Mouse (Mus musculus): ENCODE results near the gene Ang. TPM values are rescaled to one million over a fixed set of nuclear protein-coding genes. Genes with fewer than 3 reads are reported as not detected.
"Not testable (repeated sequence)": the region's sequence is repeated elsewhere in the genome, so short reads cannot be mapped to it uniquely, and the experiment has no call there.

The Ang gene
- polyA plus RNA-seq, 1 experiment from 2014 or later, result 1.7 TPM

DNA sequence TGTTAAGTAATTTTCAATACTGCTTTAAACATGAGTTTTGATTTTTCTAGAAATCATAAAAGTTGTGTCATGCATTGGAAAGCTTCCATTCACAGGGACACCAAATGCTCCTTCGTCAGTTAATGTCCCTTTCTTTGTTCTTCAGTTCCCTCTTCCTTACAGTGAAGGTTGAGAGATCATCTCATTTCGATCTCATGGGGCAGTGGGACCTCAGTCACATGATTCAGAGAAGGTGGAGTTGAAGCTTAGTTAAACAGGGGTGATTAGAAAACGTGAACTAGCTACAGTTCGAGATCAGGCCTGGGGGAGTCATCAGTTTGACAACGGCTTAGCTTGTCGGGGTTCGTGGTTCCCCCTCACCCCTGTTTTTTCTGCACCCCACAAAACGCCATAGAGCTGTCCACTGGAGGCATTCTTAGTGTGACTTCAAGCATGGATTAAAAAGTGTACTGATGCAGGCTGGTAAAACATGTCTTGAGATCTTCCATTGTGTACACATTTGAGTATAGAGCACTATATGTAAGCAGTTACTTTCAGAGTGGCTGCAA, 1.2 kb downstream of the Ang start:
- Histone ChIP-seq H3K9me3 (replicated peaks) (no peaks in the 10 kb centered on the region), H3K36me3 (no peaks in the 10 kb centered on the region), H3K27ac (replicated peaks) (no peak overlapping the region), H3K4me3 (no peak overlapping the region), H3K4me1 (peaks cover 7% of the 10 kb centered on the region; the same call in 1 of the 2 replicates), H3K27me3 (ENCODE audit: low read depth, poor library complexity, severe bottlenecking) (peaks cover 11% of the 10 kb centered on the region)
- WGBS, result 56% methylated on average over 8 of the region's 8 CpGs
- no peak for DNase-seq (ENCODE audit: low spot score)

DNA sequence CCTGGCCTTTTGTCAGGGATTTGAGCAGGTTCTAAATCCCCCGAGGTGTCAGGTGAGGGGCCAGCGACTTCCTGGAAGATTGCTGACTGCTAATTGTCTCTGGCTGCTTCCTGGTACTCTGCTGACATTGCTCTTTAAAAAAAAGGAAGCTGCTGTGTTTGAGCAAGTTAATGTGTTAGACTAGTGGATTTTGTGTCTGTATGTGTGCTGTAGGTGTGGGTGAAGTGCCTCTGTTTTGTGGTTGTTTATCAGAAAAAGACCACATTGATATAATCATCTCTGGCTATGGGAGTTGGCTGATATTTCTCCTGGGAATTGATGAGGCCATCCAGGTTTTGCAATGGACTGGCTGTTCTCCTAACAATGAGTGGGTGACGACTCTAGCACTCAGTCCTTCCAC, 2.5 kb downstream of the Ang start:
- H3K4me1 ChIP-seq, result peaks cover 7% of the 10 kb centered on the region; the same call in 1 of the 2 replicates
- no peaks in the 10 kb centered on the region for H3K9me3 ChIP-seq (replicated peaks)
- H3K27ac ChIP-seq (replicated peaks), result no peak overlapping the region
- no peak for DNase-seq (ENCODE audit: low spot score)
- WGBS, result 36% methylated on average over 3 of the region's 3 CpGs
- H3K4me3 ChIP-seq, result no peak overlapping the region
- peaks cover 11% of the 10 kb centered on the region for H3K27me3 ChIP-seq (ENCODE audit: low read depth, poor library complexity, severe bottlenecking)
- no peaks in the 10 kb centered on the region for H3K36me3 ChIP-seq

DNA sequence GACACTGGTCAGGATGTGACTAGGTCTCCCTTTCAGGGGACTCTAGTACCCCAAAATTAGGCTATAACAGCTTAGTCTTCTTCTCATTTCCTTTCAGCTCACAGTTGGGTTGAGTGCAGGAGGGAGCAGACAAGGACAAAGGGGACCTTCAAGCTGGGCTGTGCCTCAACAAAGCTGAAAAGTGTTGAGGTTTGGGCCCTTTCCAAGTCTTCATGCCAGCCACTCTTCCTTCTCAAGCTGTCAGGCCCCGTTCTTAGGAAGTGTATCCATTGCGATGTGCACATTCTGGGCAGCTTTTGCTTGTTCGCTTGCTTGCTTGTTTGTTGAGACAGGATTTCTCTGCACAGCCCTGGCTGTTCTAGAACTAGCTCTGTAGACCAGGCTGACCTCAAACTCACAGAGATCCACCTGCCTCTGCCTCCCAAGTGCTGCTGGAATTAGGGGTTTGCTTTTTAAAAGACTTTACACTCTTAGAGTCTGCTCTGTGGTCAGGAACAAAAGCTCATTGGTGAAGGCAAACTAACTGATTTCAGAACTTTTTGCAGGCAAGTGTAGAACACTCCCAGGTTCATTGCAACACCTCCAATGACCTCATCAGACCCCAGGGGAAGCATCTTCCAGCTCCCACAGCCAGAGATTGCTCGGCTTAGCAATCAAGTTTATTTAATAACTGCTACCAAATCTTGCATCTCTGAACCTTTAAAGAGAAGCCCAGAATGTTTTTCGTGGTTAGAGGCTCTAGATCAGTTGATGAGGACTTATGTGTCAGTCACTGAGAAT, 3.3 kb downstream of the Ang start:
- Histone ChIP-seq H3K27ac (replicated peaks) (no peak overlapping the region), H3K27me3 (ENCODE audit: low read depth, poor library complexity, severe bottlenecking) (peaks cover 11% of the 10 kb centered on the region), H3K9me3 (replicated peaks) (no peaks in the 10 kb centered on the region), H3K36me3 (no peaks in the 10 kb centered on the region), H3K4me1 (peaks cover 7% of the 10 kb centered on the region; the same call in 1 of the 2 replicates), H3K4me3 (no peak overlapping the region)
- 86% methylated on average over 5 of the region's 5 CpGs for WGBS
- DNase-seq (ENCODE audit: low spot score), result no peak

DNA sequence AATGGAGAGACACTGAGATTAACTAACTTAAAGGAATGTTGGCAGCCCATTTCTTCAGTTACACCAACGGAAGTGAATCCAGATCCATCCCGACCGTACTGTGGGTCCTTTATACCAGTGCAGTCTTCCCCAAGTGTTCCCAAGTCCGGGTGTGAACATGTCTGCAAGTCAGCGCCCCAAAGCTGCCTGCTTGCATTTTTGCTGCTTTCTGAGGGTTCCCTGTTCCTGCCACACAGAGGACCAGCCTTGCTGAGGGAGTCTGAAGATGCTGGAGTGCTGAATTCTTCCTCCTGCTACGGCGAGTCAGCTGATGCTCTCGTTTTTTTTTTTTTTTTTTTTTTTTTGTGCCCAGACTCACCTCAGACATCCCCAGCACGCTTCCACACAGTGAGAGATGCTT, 4.0 kb downstream of the Ang start:
- no peaks in the 10 kb centered on the region for H3K9me3 ChIP-seq (replicated peaks)
- peaks cover 11% of the 10 kb centered on the region for H3K27me3 ChIP-seq (ENCODE audit: low read depth, poor library complexity, severe bottlenecking)
- no peak overlapping the region for H3K27ac ChIP-seq (replicated peaks)
- H3K4me1 ChIP-seq, result peaks cover 7% of the 10 kb centered on the region; the same call in 1 of the 2 replicates
- WGBS, result 69% methylated on average over 9 of the region's 9 CpGs
- no peaks in the 10 kb centered on the region for H3K36me3 ChIP-seq
- no peak overlapping the region for H3K4me3 ChIP-seq
- no peak for DNase-seq (ENCODE audit: low spot score)

DNA sequence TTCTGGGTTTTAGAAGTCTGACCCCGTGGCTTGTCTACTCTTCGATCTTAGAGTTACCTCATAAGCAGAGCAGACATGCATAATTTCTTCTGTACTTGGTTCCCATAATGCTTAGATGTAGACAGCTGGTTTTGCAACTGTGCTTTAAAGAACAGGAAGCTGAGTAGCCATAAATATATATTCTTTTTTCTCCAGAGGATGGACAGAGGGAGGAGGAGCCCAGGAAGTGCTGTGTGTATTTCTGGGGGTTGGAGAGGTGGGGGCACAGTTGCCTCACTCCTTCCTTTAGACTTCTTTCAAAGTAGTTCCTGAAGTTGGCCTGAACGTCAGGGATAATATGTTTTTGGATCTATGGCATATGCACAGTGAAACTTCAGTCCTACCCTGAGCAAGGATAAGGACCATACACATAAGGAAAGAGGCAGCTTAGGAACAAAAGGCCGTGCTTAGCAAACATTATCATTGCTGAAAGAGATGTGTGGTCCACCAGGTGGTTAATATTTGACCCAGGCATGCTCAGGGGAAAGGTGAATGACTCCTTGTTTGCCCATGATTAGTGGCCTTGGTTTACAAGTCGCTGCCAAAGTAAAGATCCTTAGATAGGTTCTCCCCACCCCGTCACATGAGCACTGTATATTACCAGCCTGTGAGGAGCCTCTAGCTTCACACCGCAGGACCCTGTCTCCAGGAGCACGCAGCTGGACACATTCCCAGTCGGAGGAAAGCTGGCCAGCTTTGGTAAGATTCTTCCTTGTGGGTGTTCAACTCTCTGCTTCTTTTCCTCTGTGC, 5.0 kb downstream of the Ang start:
- no peaks in the 10 kb centered on the region for H3K9me3 ChIP-seq (replicated peaks)
- DNase-seq (ENCODE audit: low spot score), result no peak
- H3K36me3 ChIP-seq, result no peaks in the 10 kb centered on the region
- 82% methylated on average over 9 of the region's 9 CpGs for WGBS
- H3K27ac ChIP-seq (replicated peaks), result no peak overlapping the region
- peaks cover 11% of the 10 kb centered on the region for H3K27me3 ChIP-seq (ENCODE audit: low read depth, poor library complexity, severe bottlenecking)
- no peak overlapping the region for H3K4me3 ChIP-seq
- H3K4me1 ChIP-seq, result peaks cover 5% of the 10 kb centered on the region; the same call in 1 of the 2 replicates

DNA sequence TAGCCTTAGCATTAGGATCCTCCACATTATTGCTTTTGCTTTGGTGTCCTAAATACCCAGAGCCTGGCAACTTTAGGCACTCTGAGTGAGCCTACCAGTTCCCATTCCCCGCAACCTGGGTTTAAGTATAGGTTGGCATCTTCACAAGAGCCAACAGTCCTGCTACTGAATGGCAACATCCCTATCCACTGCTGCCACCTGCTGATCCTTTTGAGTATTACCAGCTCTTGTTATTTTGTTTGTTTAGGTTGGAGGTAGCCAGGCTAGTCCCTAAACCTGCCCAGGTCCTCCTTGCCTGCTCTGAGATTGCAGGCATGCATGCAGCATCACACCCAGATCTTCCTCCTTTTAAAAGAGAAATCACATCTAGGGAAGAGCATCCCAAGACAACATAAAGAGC, 7.3 kb downstream of the Ang start:
- 44% methylated on average over 1 of the region's 1 CpGs for WGBS
- H3K36me3 ChIP-seq; H3K27me3 ChIP-seq (ENCODE audit: low read depth, poor library complexity, severe bottlenecking); H3K4me1 ChIP-seq; H3K4me3 ChIP-seq; H3K27ac ChIP-seq (replicated peaks); H3K9me3 ChIP-seq (replicated peaks): not testable (repeated sequence)
- DNase-seq (ENCODE audit: low spot score), result peak; percentile 31

- Histone ChIP-seq H3K27ac (replicated peaks) (no peak overlapping the region), H3K27me3 (ENCODE audit: low read depth, poor library complexity, severe bottlenecking) (no peaks in the 10 kb centered on the region), H3K9me3 (replicated peaks) (no peaks in the 10 kb centered on the region), H3K4me1 (no peaks in the 10 kb centered on the region), H3K36me3 (no peaks in the 10 kb centered on the region), H3K4me3 (no peak overlapping the region)
- no peak for DNase-seq (ENCODE audit: low spot score)
- 94% methylated on average over 11 of the region's 11 CpGs for WGBS
Observed at GRCm38 (mm10) chr14:51098921-51099320, 8.0 kb downstream of the Ang start.

GRCm38 (mm10) chr14:51101284-51101683, 10.3 kb downstream of the Ang start:
- Histone ChIP-seq H3K4me1 (no peaks in the 10 kb centered on the region), H3K27ac (replicated peaks) (no peak overlapping the region), H3K27me3 (ENCODE audit: low read depth, poor library complexity, severe bottlenecking) (no peaks in the 10 kb centered on the region), H3K36me3 (no peaks in the 10 kb centered on the region), H3K4me3 (no peak overlapping the region), H3K9me3 (replicated peaks) (no peaks in the 10 kb centered on the region)
- WGBS, result 87% methylated on average over 9 of the region's 9 CpGs
- DNase-seq (ENCODE audit: low spot score), result no peak

GRCm38 (mm10) chr14:51103217-51103616, 12.3 kb downstream of the Ang start:
- Histone ChIP-seq H3K27ac (replicated peaks) (no peak overlapping the region), H3K4me1 (no peaks in the 10 kb centered on the region), H3K27me3 (ENCODE audit: low read depth, poor library complexity, severe bottlenecking) (no peaks in the 10 kb centered on the region), H3K9me3 (replicated peaks) (no peaks in the 10 kb centered on the region), H3K36me3 (no peaks in the 10 kb centered on the region), H3K4me3 (no peak overlapping the region)
- DNase-seq (ENCODE audit: low spot score), result peak; percentile 61
- WGBS, result 68% methylated on average over 3 of the region's 3 CpGs

DNA sequence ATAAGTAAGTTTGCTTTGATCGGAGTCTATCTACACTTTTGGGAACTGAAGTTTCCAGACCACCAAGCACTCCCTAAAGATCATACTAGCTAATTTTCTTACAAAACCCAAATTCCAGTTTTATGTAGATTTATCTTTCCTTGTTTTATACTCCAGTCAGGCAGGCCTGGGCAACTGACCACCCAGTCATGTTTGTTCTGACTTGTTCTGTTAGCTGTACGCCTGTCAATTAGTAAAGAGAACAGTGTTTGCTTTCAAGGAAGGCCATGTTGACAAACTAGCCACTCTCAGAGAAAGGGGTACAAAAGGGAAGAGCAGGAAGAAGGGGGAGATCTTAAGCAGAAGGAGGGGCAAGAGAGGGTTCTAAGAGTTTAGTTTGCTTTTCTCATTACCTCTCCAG, 13.4 kb downstream of the Ang start:
- no peak overlapping the region for H3K4me3 ChIP-seq
- no peaks in the 10 kb centered on the region for H3K4me1 ChIP-seq
- H3K9me3 ChIP-seq (replicated peaks), result no peaks in the 10 kb centered on the region
- 96% methylated on average over 2 of the region's 2 CpGs for WGBS
- no peaks in the 10 kb centered on the region for H3K36me3 ChIP-seq
- H3K27me3 ChIP-seq (ENCODE audit: low read depth, poor library complexity, severe bottlenecking), result no peaks in the 10 kb centered on the region
- DNase-seq (ENCODE audit: low spot score), result no peak
- H3K27ac ChIP-seq (replicated peaks), result no peak overlapping the region

DNA sequence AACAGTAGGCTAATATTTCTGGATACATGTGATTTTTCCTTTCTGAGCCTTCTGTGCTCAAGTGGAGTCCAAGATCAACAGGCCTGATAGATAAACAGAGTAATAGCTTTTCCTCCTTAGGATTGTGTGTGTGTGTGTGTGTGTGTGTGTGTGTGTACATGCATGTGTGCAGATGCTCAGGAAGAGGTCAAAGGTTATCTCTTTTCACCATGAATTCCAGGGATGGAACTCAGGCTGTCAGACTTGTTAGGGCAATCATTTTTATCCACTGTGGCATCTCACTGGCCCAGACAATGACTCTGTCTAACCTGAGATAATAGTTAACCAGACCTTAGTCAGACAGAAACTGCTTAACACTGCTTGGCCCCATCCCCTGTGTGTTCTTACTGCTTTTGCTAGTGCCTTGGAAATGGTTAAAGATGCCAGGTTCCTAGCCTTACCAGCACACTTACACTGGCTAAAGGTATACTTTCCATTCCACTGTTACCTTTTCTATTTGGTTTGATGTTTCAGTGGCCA, 15.6 kb downstream of the Ang start:
- no peaks in the 10 kb centered on the region for H3K27me3 ChIP-seq (ENCODE audit: low read depth, poor library complexity, severe bottlenecking)
- no peaks in the 10 kb centered on the region for H3K9me3 ChIP-seq (replicated peaks)
- DNase-seq (ENCODE audit: low spot score), result no peak
- no peak overlapping the region for H3K27ac ChIP-seq (replicated peaks)
- H3K36me3 ChIP-seq, result no peaks in the 10 kb centered on the region
- H3K4me1 ChIP-seq, result no peaks in the 10 kb centered on the region
- no peak overlapping the region for H3K4me3 ChIP-seq

DNA sequence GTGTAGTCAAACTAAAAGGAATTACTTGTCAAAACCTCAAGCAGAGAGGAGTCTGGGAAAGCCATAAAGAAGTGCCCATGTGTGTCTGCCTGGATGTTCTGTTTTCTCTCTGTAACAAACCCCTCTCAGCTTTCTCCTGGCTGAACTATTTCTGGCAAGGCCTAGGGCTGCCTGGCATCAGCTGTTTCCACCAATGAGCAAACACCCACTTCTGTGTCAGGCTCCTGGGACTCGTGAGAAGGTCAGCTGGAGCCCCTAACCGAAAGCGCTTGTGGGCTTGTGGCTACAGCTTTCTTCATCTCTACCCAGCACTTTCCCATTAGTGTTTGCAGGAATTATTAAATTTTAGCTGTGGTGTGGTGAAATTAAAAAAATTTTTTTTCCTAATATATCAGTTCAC, 21.0 kb downstream of the Ang start:
- Histone ChIP-seq H3K27ac (replicated peaks) (no peak overlapping the region), H3K27me3 (ENCODE audit: low read depth, poor library complexity, severe bottlenecking) (no peaks in the 10 kb centered on the region), H3K36me3 (no peaks in the 10 kb centered on the region), H3K4me1 (peaks cover 7% of the 10 kb centered on the region; the same call in 1 of the 2 replicates), H3K9me3 (replicated peaks) (no peaks in the 10 kb centered on the region), H3K4me3 (no peak overlapping the region)
- WGBS, result 82% methylated on average over 3 of the region's 3 CpGs
- DNase-seq (ENCODE audit: low spot score), result no peak

GRCm38 (mm10) chr14:51113476-51113875, 22.5 kb downstream of the Ang start:
- Histone ChIP-seq H3K4me3 (no peak overlapping the region), H3K36me3 (no peaks in the 10 kb centered on the region), H3K4me1 (peaks cover 7% of the 10 kb centered on the region; the same call in 1 of the 2 replicates), H3K27me3 (ENCODE audit: low read depth, poor library complexity, severe bottlenecking) (no peaks in the 10 kb centered on the region), H3K27ac (replicated peaks) (no peak overlapping the region), H3K9me3 (replicated peaks) (no peaks in the 10 kb centered on the region)
- 39% methylated on average over 9 of the region's 9 CpGs for WGBS
- DNase-seq (ENCODE audit: low spot score), result no peak

All from midbrain, embryonic 10.5 days (tissue).